Mouse (Mus musculus) G1E (cell line): Measurements from ENCODE around the gene Pgbd5.

ENCODE experiments used
- CTCF ChIP-seq: IDR thresholded peaks from 2 replicates; pipeline ENCODE4 v1.5.1; 2012; ENCODE audit warnings: low read depth, low read length, inconsistent platforms, mixed read lengths
- GATA1 ChIP-seq: IDR thresholded peaks from 2 replicates; pipeline ENCODE4 v1.6.1; 2012; ENCODE audit warnings: borderline replicate concordance, low read length, inconsistent platforms, mixed read lengths

DNA sequence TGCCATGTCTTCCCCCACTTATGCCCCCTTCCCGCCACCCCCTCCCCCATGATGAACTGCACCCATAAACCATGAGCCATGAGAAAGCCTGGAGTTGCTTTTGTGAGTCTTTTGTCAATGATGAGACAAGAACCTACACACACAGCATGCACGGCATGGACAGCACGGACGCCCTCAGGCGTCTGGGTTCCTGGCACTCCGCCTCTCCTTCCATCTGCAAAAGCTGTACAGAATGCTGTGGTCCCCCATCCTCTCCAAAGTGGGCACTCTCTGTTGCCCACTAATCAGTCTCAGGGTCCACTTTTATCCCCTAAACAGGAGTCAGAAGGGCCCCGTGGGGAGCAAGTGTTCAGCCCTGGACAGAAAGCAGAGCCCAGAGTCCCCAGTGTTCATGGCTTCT lies 44.5 kb downstream of the Pgbd5 start:
- TF ChIP-seq CTCF (no peak), GATA1 (no peak)
